8 mouse cellular contexts compared by ENCODE assay signal in genomic region chr8:81341591-81342235, GRCm38 (mm10). TPM values are rescaled to one million over a fixed set of nuclear protein-coding genes. Genes with fewer than 3 reads are reported as not detected.
DNase-seq lines count a peak whose midpoint lies in the region; ATAC-seq and TF ChIP-seq lines count a peak whose summit lies in the region.

No protein-coding gene starts in this region.

- peak in 1 of 2 experiments; percentile 88; a peak in 2 of 4 replicates for TF ChIP-seq CTCF in CH12.LX (conservative IDR thresholded peaks at IDR 0.05 in 1 of 2, IDR thresholded peaks at IDR 0.05 in 1 of 2; ENCODE audit: low read depth in 2 of 2, low read length in 2 of 2)
- peak; percentile 53 for TF ChIP-seq CTCF in lung, embryonic 14.5 days (IDR thresholded peaks at IDR 0.05; ENCODE audit: low read depth)

- in situ Hi-C loops in CH12.LX (cut with MboI; ENCODE audit: low pct_ligation_motif_present, low pct_unique_long_range_greater_than_20kb, low sequenced_read_pairs): loop anchor here (10.0 to 25.0 kb wide), 2 partner anchors 463 to 696 kb away; no protein-coding TSS in a partner anchor

- peak; percentile 86 for DNase-seq in CH12.LX (ENCODE audit: extremely low read depth)
- peak; percentile 94 for DNase-seq in brain, adult 2 months (ENCODE audit: low read depth, low spot score)
- DNase-seq in forebrain, embryonic 10.5 days (ENCODE audit: extremely low spot score, low spot score): peak; percentile 63
- DNase-seq in layer of hippocampus, adult 8-10 months (ENCODE audit: low spot score in 2 of 2): peak; percentile 46 to 50
- peak; percentile 72 for DNase-seq in lung, embryonic 14.5 days
- DNase-seq in thymus, postnatal 0 days (ENCODE audit: low spot score): peak; percentile 25

- peaks cover 5% of the 10 kb centered on the region; the same call in 1 of the 2 replicates for H3K79me2 ChIP-seq in CH12.LX (replicated peaks; ENCODE audit: control insufficient read depth, extremely low read depth, insufficient read depth, poor library complexity, severe bottlenecking)

- peaks cover 0 to 39% of the 10 kb centered on the region in 2 experiments; a peak in 2 of 4 replicates for H3K4me1 ChIP-seq in CH12.LX (ENCODE audit: control insufficient read depth in 1 of 2, insufficient read depth in 2 of 2)
- peaks cover 19% of the 10 kb centered on the region for H3K4me1 ChIP-seq in forebrain, embryonic 10.5 days
- H3K4me1 ChIP-seq in lung, embryonic 14.5 days (ENCODE audit: insufficient read depth): no peaks in the 10 kb centered on the region

- ATAC-seq in hematopoietic stem cell, adult 5-6 weeks (replicated peaks in 1 of 2; ENCODE audit: insufficient read depth in 1 of 2, low FRiP score in 2 of 2, low TSS enrichment in 1 of 2, low read depth in 1 of 2, poor library complexity in 2 of 2, severe bottlenecking in 2 of 2): peak; percentile 36 to 39; a peak in 3 of 4 replicates
- peak; percentile 77 for ATAC-seq in lung, embryonic 14.5 days (ENCODE audit: insufficient read depth)
- peak; percentile 73 for ATAC-seq in neutrophil, adult 5-6 weeks (ENCODE audit: extremely low read depth, insufficient number of reproducible peaks, low FRiP score, poor library complexity, severe bottlenecking)

- peak overlapping the region; percentile 72 to 81 (median 79) for H3K4me3 ChIP-seq in CH12.LX (replicated peaks in 1 of 3; ENCODE audit: low read depth in 2 of 3, low read length in 2 of 3, poor library complexity in 1 of 3)
- peak overlapping the region; percentile 69 for H3K4me3 ChIP-seq in forebrain, embryonic 10.5 days
- H3K4me3 ChIP-seq in lung, embryonic 14.5 days (ENCODE audit: low read depth, low read length): peak overlapping the region; percentile 56

- TF ChIP-seq EP300 in CH12.LX (IDR thresholded peaks at IDR 0.05; ENCODE audit: low read length): no peak; the same call in none of the 2 replicates

- peak overlapping the region; percentile 75 for H3K27ac ChIP-seq in CH12.LX (ENCODE audit: insufficient read depth, low read depth)
- peak overlapping the region; percentile 71 for H3K27ac ChIP-seq in forebrain, embryonic 10.5 days
- no peak overlapping the region for H3K27ac ChIP-seq in lung, embryonic 14.5 days (ENCODE audit: low read depth)

- H3K36me3 ChIP-seq in CH12.LX (replicated peaks in 1 of 2; ENCODE audit: control insufficient read depth in 1 of 2, insufficient read depth in 1 of 2, low read length in 1 of 2): no peaks in the 10 kb centered on the region
- no peaks in the 10 kb centered on the region for H3K36me3 ChIP-seq in forebrain, embryonic 10.5 days (replicated peaks)
- H3K36me3 ChIP-seq in lung, embryonic 14.5 days (ENCODE audit: insufficient read depth): no peaks in the 10 kb centered on the region

- H3K9me3 ChIP-seq in CH12.LX (replicated peaks; ENCODE audit: low read length): no peaks in the 10 kb centered on the region
- no peaks in the 10 kb centered on the region for H3K9me3 ChIP-seq in forebrain, embryonic 10.5 days
- H3K9me3 ChIP-seq in lung, embryonic 14.5 days (ENCODE audit: low read depth, low read length): no peaks in the 10 kb centered on the region

- H3K27me3 ChIP-seq in CH12.LX (replicated peaks): no peaks in the 10 kb centered on the region
- peaks cover 17% of the 10 kb centered on the region for H3K27me3 ChIP-seq in forebrain, embryonic 10.5 days (ENCODE audit: poor library complexity, severe bottlenecking)
- peaks cover 7% of the 10 kb centered on the region; the same call in 1 of the 2 replicates for H3K27me3 ChIP-seq in lung, embryonic 14.5 days (ENCODE audit: insufficient read depth, low read length)

- TF ChIP-seq RAD21 in CH12.LX (IDR thresholded peaks at IDR 0.05; ENCODE audit: low read depth, low read length): peak; percentile 92

- no peak for TF ChIP-seq POLR2A in CH12.LX (IDR thresholded peaks at IDR 0.05; ENCODE audit: low read depth, low read length)

- peak overlapping the region; percentile 44 for H3K4me2 ChIP-seq in CH12.LX (ENCODE audit: insufficient read depth, low read depth, poor library complexity, severe bottlenecking)
- peak overlapping the region; percentile 93 for H3K4me2 ChIP-seq in lung, embryonic 14.5 days

- dilution Hi-C loops in CH12.LX (cut with MboI; ENCODE audit: extremely low pct_ligation_motif_present, extremely low pct_unique_long_range_greater_than_20kb, low sequenced_read_pairs): no loop called here

- WGBS in forebrain, embryonic 10.5 days: under 1% methylated on average over 20 of the region's 23 CpGs
- under 1% methylated on average over 23 of the region's 23 CpGs for WGBS in lung, embryonic 14.5 days

- peak overlapping the region; percentile 31 for H3K9ac ChIP-seq in CH12.LX (ENCODE audit: insufficient read depth, low read depth)
- peak overlapping the region; percentile 51 for H3K9ac ChIP-seq in lung, embryonic 14.5 days

TF ChIP-seq in CH12.LX, 34 proteins besides CTCF, POLR2A, EP300 and RAD21:
- TF ChIP-seq E2F4 (IDR thresholded peaks at IDR 0.05; ENCODE audit: insufficient replicate concordance, low read depth, low read length) (no peak), MAZ (IDR thresholded peaks at IDR 0.05; ENCODE audit: low read depth, low read length) (peak; percentile 24; the same call in 1 of the 2 replicates), ZC3H11A (IDR thresholded peaks at IDR 0.05; ENCODE audit: low read depth, low read length) (peak; percentile 48), HCFC1 (IDR thresholded peaks at IDR 0.05; ENCODE audit: low read depth, low read length) (peak; percentile 22), ZNF384 (IDR thresholded peaks at IDR 0.05; ENCODE audit: low read depth, low read length) (no peak), TCF12 (IDR thresholded peaks at IDR 0.05; ENCODE audit: low read depth, low read length) (peak; percentile 66; the same call in 1 of the 2 replicates), NRF1 (IDR thresholded peaks at IDR 0.05; ENCODE audit: low read depth, low read length) (no peak), MAFK (IDR thresholded peaks at IDR 0.05; ENCODE audit: insufficient replicate concordance, low read length) (no peak), IRF4 (IDR thresholded peaks at IDR 0.05; ENCODE audit: low read depth, low read length) (peak; percentile 80), UBTF (IDR thresholded peaks at IDR 0.05; ENCODE audit: low read depth, low read length) (0 out of 2 replicates have a peak, but pooled peaks have one; percentile 11), USF2 (conservative IDR thresholded peaks at IDR 0.05; ENCODE audit: low read depth, low read length) (no peak), KAT2A (IDR thresholded peaks at IDR 0.05; ENCODE audit: insufficient replicate concordance, low read length) (no peak), JUND (conservative IDR thresholded peaks at IDR 0.05; ENCODE audit: low read depth, low read length) (peak; percentile 48; the same call in 1 of the 2 replicates), NELFE (IDR thresholded peaks at IDR 0.05; ENCODE audit: low read depth, low read length) (peak; percentile 44; the same call in 1 of the 2 replicates), SIN3A (IDR thresholded peaks at IDR 0.05; ENCODE audit: low read length) (no peak; the same call in 1 of the 2 replicates), JUN (IDR thresholded peaks at IDR 0.05; ENCODE audit: insufficient read depth, low read depth, low read length) (no peak), POLR2AphosphoS2 (IDR thresholded peaks at IDR 0.05; ENCODE audit: low read depth, low read length) (no peak), ETS1 (conservative IDR thresholded peaks at IDR 0.05; ENCODE audit: low read depth, low read length) (peak; percentile 29; the same call in 1 of the 2 replicates), ZMIZ1 (IDR thresholded peaks at IDR 0.05; ENCODE audit: low read depth, low read length) (no peak), BHLHE40 (IDR thresholded peaks at IDR 0.05; ENCODE audit: low read depth, low read length) (peak; percentile 38; the same call in 1 of the 2 replicates), ZKSCAN1 (IDR thresholded peaks at IDR 0.05; ENCODE audit: borderline replicate concordance, low read depth, low read length) (no peak), MEF2A (IDR thresholded peaks at IDR 0.05; ENCODE audit: borderline replicate concordance, low read depth, low read length) (peak; percentile 62), ELF1 (IDR thresholded peaks at IDR 0.05; ENCODE audit: low read depth, low read length) (peak; percentile 37), MXI1 (IDR thresholded peaks at IDR 0.05; ENCODE audit: low read depth, low read length) (no peak), USF1 (IDR thresholded peaks at IDR 0.05; ENCODE audit: low read depth, low read length) (no peak), CHD2 (IDR thresholded peaks at IDR 0.05; ENCODE audit: low read length) (peak; percentile 99), SMC3 (IDR thresholded peaks at IDR 0.05; ENCODE audit: low read depth, low read length) (peak; percentile 95), MAX (IDR thresholded peaks at IDR 0.05; ENCODE audit: low read length) (no peak; the same call in 1 of the 2 replicates), MYC (IDR thresholded peaks at IDR 0.05; ENCODE audit: low read depth, low read length) (peak; percentile 64; the same call in 1 of the 2 replicates), RCOR1 (conservative IDR thresholded peaks at IDR 0.05; ENCODE audit: low read depth, low read length) (no peak), GABPA (IDR thresholded peaks at IDR 0.05; ENCODE audit: insufficient replicate concordance, low read depth, low read length) (no peak)

RNA-seq across cellular contexts. Expression of gene Inpp4b, which starts 0.6 kb away (rescaled TPM):
- total RNA-seq in CH12.LX (2012; rRNA removed) (4.7 and 4.9 TPM in 2 replicates), CH12.LX (2014; rRNA removed) (3.4 TPM in 2 replicates)
- 3.0 and 3.7 TPM in 2 replicates for polyA plus RNA-seq in CH12.LX (2012; ENCODE audit: insufficient read length, low read depth)
- polyA plus RNA-seq in forebrain, embryonic 10.5 days (2016; fragmentation: Nextera tagmentation; extraction: Ambion mirVana): 3.2 and 5.0 TPM in 2 replicates
- total RNA-seq in hematopoietic stem cell, adult 5-6 weeks (2017): 17.6 and 25.3 TPM in 2 replicates
- total RNA-seq in layer of hippocampus, adult 8-10 months (2022): 10 to 100 TPM; 10.6 to 13.5 (median 11.5) TPM
- polyA plus RNA-seq in lung, embryonic 14.5 days (2014; fragmentation: Nextera tagmentation; extraction: Ambion mirVana): 6.3 and 7.4 TPM in 2 replicates
- 73.3 and 77.5 TPM in 2 replicates for total RNA-seq in neutrophil, adult 5-6 weeks (2017)
- polyA plus RNA-seq in thymus, postnatal 0 days (2015; fragmentation: Nextera tagmentation; extraction: Ambion mirVana): 46.0 and 49.9 TPM in 2 replicates

Comparison
In these comparisons a context has a peak if more than half of its experiments do, and no peak if none do; other contexts are left out.
1. DNase-seq: peak in every context shown above with its lines; median percentile 94 in brain, adult 2 months; 86 in CH12.LX; 72 in lung, embryonic 14.5 days; 63 in forebrain, embryonic 10.5 days; 48 in layer of hippocampus, adult 8-10 months; 25 in thymus, postnatal 0 days.